Comparison of ENCODE assay signal across 10 mouse cellular contexts in the genomic region with DNA sequence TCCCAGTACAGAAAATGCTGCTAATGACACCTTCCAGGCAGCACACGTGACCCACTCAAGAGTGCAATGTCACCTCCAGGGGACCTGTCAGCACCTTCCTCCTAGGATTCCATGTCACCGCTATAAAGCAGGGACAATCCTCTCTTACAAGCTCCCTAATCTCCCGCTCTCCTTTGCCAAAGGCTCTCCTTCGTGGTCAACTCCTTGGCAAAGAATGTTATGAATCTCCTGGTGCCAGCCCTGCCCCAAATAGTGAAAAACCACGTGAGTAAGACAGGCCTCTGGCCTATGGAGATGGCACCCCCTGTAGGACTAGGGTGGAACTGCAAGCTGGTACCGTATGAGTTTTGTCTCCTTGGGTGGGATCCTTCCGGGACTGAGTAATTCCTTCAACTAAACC. TPM values are rescaled to one million over a fixed set of nuclear protein-coding genes. Genes with fewer than 3 reads are reported as not detected.
DNase-seq lines count a peak whose midpoint lies in the region; ATAC-seq and TF ChIP-seq lines count a peak whose summit lies in the region.
"Had no signal": no experiment of that assay in that cellular context is flagged by ENCODE, and none has a peak within 500 bp of the region (broad histone marks: within the 10 kb centered on the region; RNA-seq: fewer than 3 reads in every experiment).

No protein-coding gene starts in this region.

- TF ChIP-seq POLR2A in bone marrow, adult 2 months (IDR thresholded peaks at IDR 0.05; ENCODE audit: borderline replicate concordance, control insufficient read depth, low read depth, low read length), result no peak

- no peak overlapping the region for H3K9ac ChIP-seq in forebrain, postnatal 0 days
- no peak overlapping the region for H3K9ac ChIP-seq in forebrain, embryonic 12.5 days
- H3K9ac ChIP-seq: neural tube, embryonic 13.5 days had no signal

- no peaks in the 10 kb centered on the region for H3K27me3 ChIP-seq in forebrain, postnatal 0 days (ENCODE audit: insufficient read depth, low read length)
- no peaks in the 10 kb centered on the region for H3K27me3 ChIP-seq in forebrain, embryonic 12.5 days
- H3K27me3 ChIP-seq: neural tube, embryonic 13.5 days had no signal

- no peak for ATAC-seq in forebrain, postnatal 0 days
- ATAC-seq in forebrain, embryonic 12.5 days (ENCODE audit: low FRiP score), result no peak

- H3K4me3 ChIP-seq in forebrain, postnatal 0 days (ENCODE audit: low read depth, low read length), result no peak overlapping the region
- H3K4me3 ChIP-seq in forebrain, embryonic 12.5 days (replicated peaks), result no peak overlapping the region
- no peak overlapping the region for H3K4me3 ChIP-seq in bone marrow, adult 2 months (replicated peaks; ENCODE audit: control insufficient read depth, low read depth, low read length)
- H3K4me3 ChIP-seq: neural tube, embryonic 13.5 days had no signal

- H3K4me2 ChIP-seq in forebrain, postnatal 0 days (ENCODE audit: low read depth), result no peak overlapping the region
- no peak overlapping the region for H3K4me2 ChIP-seq in forebrain, embryonic 12.5 days
- H3K4me2 ChIP-seq: neural tube, embryonic 13.5 days had no signal

- no peak overlapping the region for H3K27ac ChIP-seq in forebrain, postnatal 0 days (ENCODE audit: low read depth, low read length)
- no peak overlapping the region for H3K27ac ChIP-seq in forebrain, embryonic 12.5 days
- H3K27ac ChIP-seq in bone marrow, adult 2 months (ENCODE audit: control insufficient read depth, insufficient read depth, low read depth, low read length, poor library complexity), result no peak overlapping the region
- H3K27ac ChIP-seq: neural tube, embryonic 13.5 days had no signal

- no peaks in the 10 kb centered on the region for H3K36me3 ChIP-seq in forebrain, postnatal 0 days (ENCODE audit: insufficient read depth)
- H3K36me3 ChIP-seq in forebrain, embryonic 12.5 days (replicated peaks), result no peaks in the 10 kb centered on the region
- H3K36me3 ChIP-seq: neural tube, embryonic 13.5 days had no signal

- peak; percentile 62 for TF ChIP-seq CTCF in forebrain, postnatal 0 days (IDR thresholded peaks at IDR 0.05; ENCODE audit: low read depth)
- peak; percentile 62 for TF ChIP-seq CTCF in bone marrow, adult 2 months (IDR thresholded peaks at IDR 0.05; ENCODE audit: control insufficient read depth, insufficient read depth, low read length)

- 60% methylated on average over 7 of the region's 7 CpGs for WGBS in forebrain, postnatal 0 days
- 64% methylated on average over 7 of the region's 7 CpGs for WGBS in forebrain, embryonic 12.5 days
- WGBS in bone marrow, adult 2 months, result 60% methylated on average over 7 of the region's 7 CpGs

- no peaks in the 10 kb centered on the region for H3K9me3 ChIP-seq in forebrain, postnatal 0 days (ENCODE audit: low read length)
- H3K9me3 ChIP-seq in forebrain, embryonic 12.5 days, result no peaks in the 10 kb centered on the region
- H3K9me3 ChIP-seq: neural tube, embryonic 13.5 days had no signal

- no peak for DNase-seq in forebrain, postnatal 0 days
- peak; percentile 31 for DNase-seq in 416B (ENCODE audit: low read depth)
- DNase-seq in heart, postnatal 10 days, result peak; percentile 84 to 85
- DNase-seq in retina, embryonic 14.5 days (ENCODE audit: low spot score), result peak; percentile 57
- no peak for DNase-seq in cerebellum, adult 11-12 months
- DNase-seq in ovary, adult 18-20 months (ENCODE audit: low spot score), result no peak

- intact Hi-C loops in heart, postnatal 10 days (cut with DNase I), result loop anchor here (1.0 to 2.0 kb wide), 2 partner anchors 16 to 34 kb away; a partner anchor contains a TSS

- no peaks in the 10 kb centered on the region for H3K4me1 ChIP-seq in forebrain, postnatal 0 days (ENCODE audit: insufficient read depth)
- no peaks in the 10 kb centered on the region for H3K4me1 ChIP-seq in forebrain, embryonic 12.5 days
- H3K4me1 ChIP-seq in bone marrow, adult 2 months (ENCODE audit: control insufficient read depth, insufficient read depth, low read length), result no peaks in the 10 kb centered on the region
- H3K4me1 ChIP-seq: neural tube, embryonic 13.5 days had no signal

RNA-seq across cellular contexts. Expression of a gene that starts 16.3 kb away (rescaled TPM):
- total RNA-seq in forebrain, postnatal 0 days (2014; rRNA removed), result 0.33 TPM in 1 of 2 replicates, not detected in the other
- polyA plus RNA-seq in forebrain, postnatal 0 days (2015; fragmentation: Nextera tagmentation; extraction: Ambion mirVana), result 0.23 and 0.92 TPM in 2 replicates
- not detected in 2 replicates for polyA plus RNA-seq in forebrain, embryonic 12.5 days (2016; fragmentation: Nextera tagmentation; extraction: Ambion mirVana)
- polyA plus RNA-seq in bone marrow, adult 2 months (2011; ENCODE audit: insufficient read depth, insufficient read length, low replicate concordance, missing spikeins), result not detected in 2 replicates
- under 1 TPM; 0.15 to 0.24 TPM for total RNA-seq in heart, postnatal 10 days (2021)
- total RNA-seq: hematopoietic stem cell, adult 5-6 weeks had no signal
- polyA plus RNA-seq: neural tube, embryonic 13.5 days had no signal

RNA-seq across cellular contexts. Expression of a gene that starts 16.6 kb away (rescaled TPM):
- 0.14 and 0.31 TPM in 2 replicates for total RNA-seq in forebrain, postnatal 0 days (2014; rRNA removed)
- polyA plus RNA-seq in forebrain, postnatal 0 days (2015; fragmentation: Nextera tagmentation; extraction: Ambion mirVana), result 0.24 and 0.53 TPM in 2 replicates
- 0.11 TPM in 1 of 2 replicates, not detected in the other for polyA plus RNA-seq in forebrain, embryonic 12.5 days (2016; fragmentation: Nextera tagmentation; extraction: Ambion mirVana)
- 0.79 and 2.1 TPM in 2 replicates for polyA plus RNA-seq in bone marrow, adult 2 months (2011; ENCODE audit: insufficient read depth, insufficient read length, low replicate concordance, missing spikeins)
- not detected for total RNA-seq in heart, postnatal 10 days (2021)
- polyA plus RNA-seq: neural tube, embryonic 13.5 days had no signal

RNA-seq across cellular contexts. Expression of a gene that starts 44.5 kb away (rescaled TPM):
- not detected in 2 replicates for total RNA-seq in forebrain, postnatal 0 days (2014; rRNA removed)
- polyA plus RNA-seq in forebrain, postnatal 0 days (2015; fragmentation: Nextera tagmentation; extraction: Ambion mirVana), result not detected in 2 replicates
- polyA plus RNA-seq in forebrain, embryonic 12.5 days (2016; fragmentation: Nextera tagmentation; extraction: Ambion mirVana), result not detected in 2 replicates
- not detected in 2 replicates for polyA plus RNA-seq in bone marrow, adult 2 months (2011; ENCODE audit: insufficient read depth, insufficient read length, low replicate concordance, missing spikeins)
- total RNA-seq in heart, postnatal 10 days (2021), result not detected
- total RNA-seq: hematopoietic stem cell, adult 5-6 weeks had no signal
- polyA plus RNA-seq: neural tube, embryonic 13.5 days had no signal

RNA-seq across cellular contexts. Expression of a gene that starts 50.7 kb away (rescaled TPM):
- total RNA-seq in forebrain, postnatal 0 days (2014; rRNA removed), result not detected in 2 replicates
- 0.65 TPM in 1 of 2 replicates, not detected in the other for polyA plus RNA-seq in forebrain, postnatal 0 days (2015; fragmentation: Nextera tagmentation; extraction: Ambion mirVana)
- polyA plus RNA-seq in forebrain, embryonic 12.5 days (2016; fragmentation: Nextera tagmentation; extraction: Ambion mirVana), result not detected in 2 replicates
- polyA plus RNA-seq in bone marrow, adult 2 months (2011; ENCODE audit: insufficient read depth, insufficient read length, low replicate concordance, missing spikeins), result not detected in 2 replicates
- total RNA-seq in heart, postnatal 10 days (2021), result not detected
- total RNA-seq: hematopoietic stem cell, adult 5-6 weeks had no signal
- polyA plus RNA-seq: neural tube, embryonic 13.5 days had no signal

Comparison
In these comparisons a context has a peak if more than half of its experiments do, and no peak if none do; other contexts are left out.
1. DNase-seq: peak in 416B (single experiment), heart, postnatal 10 days (2 of 2) and retina, embryonic 14.5 days (single experiment); none in forebrain, postnatal 0 days (single experiment), cerebellum, adult 11-12 months (single experiment) and ovary, adult 18-20 months (single experiment).